Mouse (Mus musculus) embryonic facial prominence, embryonic 14.5 days (tissue): ENCODE data around the gene Emc8. TPM values are rescaled to one million over a fixed set of nuclear protein-coding genes. Genes with fewer than 3 reads are reported as not detected.
"Not testable (repeated sequence)": the region's sequence is repeated elsewhere in the genome, so short reads cannot be mapped to it uniquely, and the experiment has no call there.

Source experiments
- ATAC-seq: fragments of 200-750 bp; cut with Nextera tagmentation; 2 replicates; pipeline ENCODE4 v1.8.0; 2017; ENCODE audit warnings: low read depth, moderate number of reproducible peaks, moderate TSS enrichment
- DNase-seq: peaks from one replicate; pipeline ENCODE4 v3.0.0-alpha.2; 2015; ENCODE audit warnings: low spot score
- H3K27ac ChIP-seq: fragments of 300-500 bp; sonication (generic); replicated peaks from 2 replicates; pipeline ENCODE4 v1.5.1; 2014; ENCODE audit warnings: low read depth, mild to moderate bottlenecking, low read length, moderate library complexity
- H3K27me3 ChIP-seq: fragments of 300-500 bp; sonication (generic); replicated peaks from 2 replicates; pipeline ENCODE4 v1.6.1; 2014; ENCODE audit warnings: low read length; ENCODE audit not compliant: control insufficient read depth, insufficient read depth
- H3K36me3 ChIP-seq: fragments of 300-500 bp; sonication (generic); 2 replicates; pipeline ENCODE4 v1.6.1; 2014; ENCODE audit warnings: low read length, mixed read lengths; ENCODE audit not compliant: control insufficient read depth, insufficient read depth
- H3K4me1 ChIP-seq: fragments of 300-500 bp; sonication (generic); 2 replicates; pipeline ENCODE4 v1.6.1; 2014; ENCODE audit warnings: antibody characterized with exemption, low read length; ENCODE audit not compliant: control insufficient read depth, insufficient read depth
- H3K4me2 ChIP-seq: fragments of 300-500 bp; sonication (generic); 2 replicates; pipeline ENCODE4 v1.6.1; 2014; ENCODE audit warnings: low read depth, mild to moderate bottlenecking, low read length, moderate library complexity, mixed read lengths
- H3K4me3 ChIP-seq: fragments of 300-500 bp; sonication (generic); 2 replicates; pipeline ENCODE4 v1.5.1; 2014; ENCODE audit warnings: low read depth, mild to moderate bottlenecking, low read length
- H3K9ac ChIP-seq: fragments of 300-500 bp; sonication (generic); 2 replicates; pipeline ENCODE4 v1.6.1; 2014; ENCODE audit warnings: low read depth, mild to moderate bottlenecking, low read length, moderate library complexity, mixed read lengths
- H3K9me3 ChIP-seq: fragments of 300-500 bp; sonication (generic); 2 replicates; pipeline ENCODE4 v1.6.1; 2016; ENCODE audit warnings: low read length; ENCODE audit not compliant: control insufficient read depth
- WGBS: fragments of 180-500 bp; shearing (Covaris S2); extraction: QIAGEN DNeasy Blood & Tissue Kit; methylation state at CpG from one replicate; pipeline ENCODE4 v1.1.7; 2014; 5-methylcytosine and 5-hydroxymethylcytosine counted together
- polyA plus RNA-seq: library from polyadenylated mRNA; unstranded; fragments of >200 nt; fragmentation: Nextera tagmentation; extraction: Ambion mirVana; gene quantifications from 2 replicates; pipeline ENCODE4 v1.2.1, GENCODE M21; 2014

Emc8 gene
- polyA plus RNA-seq, 1 experiment from 2014 or later = 221 TPM

GRCm38 (mm10) chr8:120681113-120681512, 12.7 kb upstream of the Emc8 start:
- H3K27ac ChIP-seq = no peak overlapping the region
- no peak overlapping the region for H3K4me2 ChIP-seq
- no peaks in the 10 kb centered on the region; the same call in 1 of the 2 replicates for H3K36me3 ChIP-seq
- DNase-seq (no peak), ATAC-seq (no peak)
- 75% methylated on average over 10 of the region's 10 CpGs for WGBS
- H3K4me1 ChIP-seq = peaks cover 9% of the 10 kb centered on the region; the same call in 1 of the 2 replicates
- H3K9me3 ChIP-seq = no peaks in the 10 kb centered on the region
- no peaks in the 10 kb centered on the region for H3K27me3 ChIP-seq
- H3K4me3 ChIP-seq = no peak overlapping the region
- no peak overlapping the region for H3K9ac ChIP-seq

- H3K4me3 ChIP-seq = not testable (repeated sequence)
- DNase-seq = peak; percentile 48
- 54% methylated on average over 7 of the region's 7 CpGs for WGBS
Observed at GRCm38 (mm10) chr8:120680405-120680804, 12.0 kb upstream of the Emc8 start.

GRCm38 (mm10) chr8:120679629-120680387, 11.4 kb upstream of the Emc8 start:
- Histone ChIP-seq H3K36me3 (no peaks in the 10 kb centered on the region; the same call in 1 of the 2 replicates), H3K9me3 (no peaks in the 10 kb centered on the region), H3K4me2 (no peak overlapping the region), H3K27ac (no peak overlapping the region), H3K4me1 (0 out of 2 replicates have a peak, but pooled peaks cover 3% of the 10 kb centered on the region), H3K4me3 (no peak overlapping the region), H3K9ac (no peak overlapping the region), H3K27me3 (no peaks in the 10 kb centered on the region)
- 69% methylated on average over 11 of the region's 11 CpGs for WGBS
- DNase-seq (no peak), ATAC-seq (no peak)

More at GRCm38 (mm10) chr8:120680405-120680804, 12.0 kb upstream of the Emc8 start:
- ATAC-seq, H3K9ac ChIP-seq, H3K4me1 ChIP-seq, H3K9me3 ChIP-seq, H3K4me2 ChIP-seq, H3K36me3 ChIP-seq, H3K27ac ChIP-seq, H3K27me3 ChIP-seq: not testable (repeated sequence)

GRCm38 (mm10) chr8:120678447-120678846, 10.1 kb upstream of the Emc8 start:
- Histone ChIP-seq H3K9ac (no peak overlapping the region), H3K4me3 (no peak overlapping the region), H3K4me2 (no peak overlapping the region), H3K9me3 (no peaks in the 10 kb centered on the region), H3K27me3 (no peaks in the 10 kb centered on the region), H3K4me1 (no peaks in the 10 kb centered on the region), H3K27ac (no peak overlapping the region), H3K36me3 (peaks cover 9% of the 10 kb centered on the region)
- ATAC-seq (peak; percentile 56; the same call in 1 of the 2 replicates), DNase-seq (peak; percentile 93)
- WGBS = 15% methylated on average over 10 of the region's 10 CpGs

- H3K4me2 ChIP-seq = no peak overlapping the region
- ATAC-seq (no peak), DNase-seq (no peak)
- H3K27ac ChIP-seq = no peak overlapping the region
- H3K36me3 ChIP-seq = peaks cover 35% of the 10 kb centered on the region
- 78% methylated on average over 8 of the region's 8 CpGs for WGBS
- H3K9me3 ChIP-seq = no peaks in the 10 kb centered on the region
- no peaks in the 10 kb centered on the region for H3K4me1 ChIP-seq
- H3K4me3 ChIP-seq = no peak overlapping the region
- no peaks in the 10 kb centered on the region for H3K27me3 ChIP-seq
- H3K9ac ChIP-seq = no peak overlapping the region
Observed at GRCm38 (mm10) chr8:120675718-120676117, 7.3 kb upstream of the Emc8 start.

- no peak overlapping the region for H3K4me2 ChIP-seq
- no peak overlapping the region for H3K4me3 ChIP-seq
- H3K27me3 ChIP-seq = no peaks in the 10 kb centered on the region
- DNase-seq (no peak), ATAC-seq (no peak)
- H3K4me1 ChIP-seq = peaks cover 3% of the 10 kb centered on the region
- WGBS = 90% methylated on average over 7 of the region's 7 CpGs
- no peak overlapping the region for H3K27ac ChIP-seq
- no peak overlapping the region for H3K9ac ChIP-seq
- H3K36me3 ChIP-seq = peaks cover 45% of the 10 kb centered on the region
- no peaks in the 10 kb centered on the region for H3K9me3 ChIP-seq
Observed at GRCm38 (mm10) chr8:120673298-120673697, 4.9 kb upstream of the Emc8 start.

- peaks cover 45% of the 10 kb centered on the region for H3K36me3 ChIP-seq
- 88% methylated on average over 15 of the region's 16 CpGs for WGBS
Observed at GRCm38 (mm10) chr8:120672626-120673229, 4.4 kb upstream of the Emc8 start.

GRCm38 (mm10) chr8:120671775-120672174, 3.4 kb upstream of the Emc8 start:
- Histone ChIP-seq H3K27me3 (no peaks in the 10 kb centered on the region), H3K4me1 (peaks cover 6% of the 10 kb centered on the region), H3K4me3 (no peak overlapping the region), H3K27ac (no peak overlapping the region), H3K4me2 (no peak overlapping the region), H3K9ac (no peak overlapping the region), H3K36me3 (peaks cover 45% of the 10 kb centered on the region), H3K9me3 (no peaks in the 10 kb centered on the region)
- DNase-seq (no peak), ATAC-seq (no peak)
- 33% methylated on average over 6 of the region's 6 CpGs for WGBS

More at GRCm38 (mm10) chr8:120672626-120673229, 4.4 kb upstream of the Emc8 start:
- no peak for DNase-seq
- Histone ChIP-seq H3K4me3 (no peak overlapping the region), H3K4me2 (no peak overlapping the region), H3K9me3 (no peaks in the 10 kb centered on the region), H3K4me1 (peaks cover 3% of the 10 kb centered on the region), H3K27ac (no peak overlapping the region), H3K27me3 (no peaks in the 10 kb centered on the region), H3K9ac (no peak overlapping the region)
- no peak for ATAC-seq
